Comparison of ENCODE assay signal across 25 mouse cellular contexts in genomic region chr19:7765599-7765998, GRCm38 (mm10). TPM values are rescaled to one million over a fixed set of nuclear protein-coding genes. Genes with fewer than 3 reads are reported as not detected.
"Had no signal": no experiment of that assay in that cellular context is flagged by ENCODE, and none has a peak within 500 bp of the region (broad histone marks: within the 10 kb centered on the region; RNA-seq: fewer than 3 reads in every experiment).

No protein-coding gene starts in this region.

- H3K4me2 ChIP-seq: lung, embryonic 14.5 days; midbrain, embryonic 12.5 days; neural tube, embryonic 13.5 days; neural tube, embryonic 15.5 days had no signal

- H3K27ac ChIP-seq: midbrain, embryonic 10.5 days; midbrain, embryonic 12.5 days; neural tube, embryonic 13.5 days; neural tube, embryonic 15.5 days had no signal

- H3K36me3 ChIP-seq: midbrain, embryonic 10.5 days; midbrain, embryonic 12.5 days; neural tube, embryonic 13.5 days; neural tube, embryonic 15.5 days had no signal

- ATAC-seq: midbrain, embryonic 16.5 days had no signal

- H3K4me3 ChIP-seq: midbrain, embryonic 10.5 days; midbrain, embryonic 12.5 days; myocyte; neural tube, embryonic 13.5 days; neural tube, embryonic 15.5 days had no signal

- DNase-seq: lung, adult 18-20 months; lung, embryonic 14.5 days; lung, postnatal 10 days; lung, postnatal 4 days; midbrain, embryonic 14.5 days; right cerebral cortex, postnatal 25 days; right cerebral cortex, postnatal 4 days; spleen, adult 18-20 months; thymus, adult 18-20 months; thymus, postnatal 14 days; thymus, postnatal 36 days had no signal

- H3K9ac ChIP-seq: lung, embryonic 14.5 days; midbrain, embryonic 12.5 days; neural tube, embryonic 13.5 days; neural tube, embryonic 15.5 days had no signal

- H3K9me3 ChIP-seq: midbrain, embryonic 10.5 days; midbrain, embryonic 12.5 days; neural tube, embryonic 15.5 days had no signal

- H3K4me1 ChIP-seq: midbrain, embryonic 10.5 days; midbrain, embryonic 12.5 days; neural tube, embryonic 13.5 days; neural tube, embryonic 15.5 days had no signal

- H3K27me3 ChIP-seq: midbrain, embryonic 12.5 days; neural tube, embryonic 13.5 days; neural tube, embryonic 15.5 days had no signal

RNA-seq across cellular contexts. Expression of gene Slc22a26, which starts 36.9 kb away (rescaled TPM):
- total RNA-seq: megakaryocyte, adult 5-6 weeks; megakaryocyte-erythroid progenitor cell, adult 5-6 weeks had no signal
- polyA plus RNA-seq: lung, embryonic 14.5 days; lung, embryonic 16.5 days; midbrain, embryonic 10.5 days; midbrain, embryonic 12.5 days; midbrain, embryonic 14.5 days; midbrain, embryonic 16.5 days; myocyte; neural tube, embryonic 11.5 days; neural tube, embryonic 13.5 days; neural tube, embryonic 15.5 days; small intestine, adult 2 months; stomach, embryonic 14.5 days; stomach, embryonic 16.5 days; thymus, postnatal 0 days had no signal

RNA-seq across cellular contexts. Expression of gene Slc22a19, which starts 54.5 kb away (rescaled TPM):
- total RNA-seq: megakaryocyte, adult 5-6 weeks; megakaryocyte-erythroid progenitor cell, adult 5-6 weeks had no signal
- polyA plus RNA-seq: midbrain, embryonic 10.5 days; midbrain, embryonic 12.5 days; midbrain, embryonic 14.5 days; midbrain, embryonic 16.5 days; myocyte; neural tube, embryonic 11.5 days; neural tube, embryonic 13.5 days; neural tube, embryonic 15.5 days; small intestine, adult 2 months; stomach, embryonic 14.5 days; stomach, embryonic 16.5 days; thymus, postnatal 0 days had no signal
